Mouse (Mus musculus): Measurements from ENCODE around the gene Slc38a3.

The Slc38a3 gene

GRCm38 (mm10) chr9:107669480-107669945 lies at the start of gene Slc38a3:
Gene Slc38a3, minus strand, starts transcription at chr9:107669530.
- no peak for DNase-seq

DNA sequence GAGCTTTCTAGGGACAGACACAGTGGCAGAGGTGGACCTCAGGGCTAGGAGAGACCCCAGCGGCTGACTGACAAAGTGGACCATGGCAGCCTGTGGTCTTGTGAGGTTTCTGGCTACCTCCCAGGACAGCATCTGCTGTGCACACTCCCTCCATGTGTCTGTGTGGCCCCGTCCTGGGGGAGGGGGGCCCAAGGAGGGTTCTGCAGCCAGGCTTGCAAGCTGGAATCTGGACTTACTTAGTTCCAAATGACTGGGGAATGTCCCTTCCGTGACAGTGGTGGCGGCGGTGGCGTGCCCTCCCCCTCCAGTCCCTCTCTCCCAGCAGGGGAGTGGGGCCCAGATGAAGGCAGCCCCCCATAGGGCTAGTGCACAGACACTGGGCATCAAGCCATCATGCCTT lies 47.6 kb upstream of the Slc38a3 start:
- DNase-seq, result peak; percentile 35

GRCm38 (mm10) chr9:107715632-107716031 lies 46.3 kb upstream of the Slc38a3 start:
- peak; percentile 71 for DNase-seq

DNA sequence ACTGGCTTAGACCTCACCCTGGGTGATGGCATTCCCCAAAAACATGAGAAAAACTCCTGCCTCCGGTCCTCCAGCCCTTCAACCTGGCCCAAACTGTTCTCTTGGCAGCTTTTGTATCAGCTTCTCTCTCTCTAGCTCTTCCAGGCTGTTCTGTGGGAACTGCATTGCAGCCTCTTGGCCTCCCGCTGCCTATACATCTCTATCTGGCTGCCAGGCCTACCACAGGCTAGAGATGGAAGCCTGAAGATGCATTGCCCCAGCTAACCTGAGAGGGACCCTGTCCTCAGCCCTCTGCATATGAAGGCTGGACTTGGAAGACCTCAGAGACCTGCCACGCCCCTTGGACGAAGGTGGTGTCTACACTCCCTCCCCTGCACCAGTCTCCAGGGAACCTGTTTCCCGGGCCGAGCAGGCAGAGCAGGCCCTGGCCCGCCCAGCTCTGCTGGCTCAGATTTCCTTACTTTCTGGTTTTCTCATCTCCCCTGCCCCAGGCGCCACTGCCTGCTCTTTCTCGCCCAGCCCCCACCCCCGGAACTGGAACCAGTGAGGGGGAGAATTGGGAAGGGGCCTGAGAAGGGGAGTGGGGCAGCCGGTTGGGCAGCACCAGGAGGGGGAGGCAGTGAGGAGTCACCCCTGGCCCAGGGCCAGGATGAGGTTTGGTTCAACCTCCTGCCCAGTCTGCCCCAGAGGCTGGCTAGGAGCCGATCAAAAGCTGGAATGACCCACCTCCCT lies 45.1 kb upstream of the Slc38a3 start:
- DNase-seq, result peak; percentile 76

DNA sequence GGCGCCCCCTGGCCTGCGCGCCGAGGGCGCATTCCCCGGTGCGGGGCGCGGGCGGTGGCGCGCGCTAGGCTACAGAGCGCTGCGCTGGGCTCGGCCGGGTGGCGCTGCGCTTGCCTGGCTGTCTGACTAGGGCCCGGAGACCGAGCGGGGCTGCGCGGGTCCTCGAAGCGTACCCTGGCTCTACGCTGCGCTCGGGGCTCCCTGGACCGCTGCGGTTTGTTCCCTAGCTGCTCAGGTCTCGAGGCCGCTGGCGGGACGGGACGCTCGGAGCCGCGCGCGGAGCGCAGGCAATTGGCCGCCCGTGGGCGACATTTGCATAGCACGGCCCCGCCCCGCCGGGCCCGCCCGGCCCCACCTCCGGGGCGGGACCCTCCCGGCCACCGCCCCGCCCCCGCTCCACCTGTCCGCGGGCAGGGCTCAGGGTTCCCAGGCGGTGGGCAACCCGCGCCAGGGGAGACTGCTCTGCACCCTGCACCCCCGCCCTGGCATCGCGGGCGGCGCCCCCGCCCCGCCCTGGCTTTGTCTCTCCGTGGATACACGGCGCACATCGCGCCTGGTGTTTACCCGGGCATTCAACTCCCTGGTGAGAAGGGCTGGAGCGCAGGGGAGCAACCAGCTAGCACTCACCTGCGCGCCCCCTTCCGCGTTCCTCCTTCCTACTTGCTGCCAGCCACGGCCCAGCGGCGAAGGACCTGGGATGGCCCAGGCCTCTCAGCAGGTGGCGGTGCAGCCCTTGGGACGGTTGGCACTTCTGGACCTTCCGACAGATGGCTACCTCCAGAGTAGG lies 40.6 kb upstream of the Slc38a3 start, which contains the start of gene Sema3f:
Gene Sema3f, minus strand, starts transcription at position 779 of the 787 bp plus-strand sequence.
- peak; percentile 88 for DNase-seq

DNA sequence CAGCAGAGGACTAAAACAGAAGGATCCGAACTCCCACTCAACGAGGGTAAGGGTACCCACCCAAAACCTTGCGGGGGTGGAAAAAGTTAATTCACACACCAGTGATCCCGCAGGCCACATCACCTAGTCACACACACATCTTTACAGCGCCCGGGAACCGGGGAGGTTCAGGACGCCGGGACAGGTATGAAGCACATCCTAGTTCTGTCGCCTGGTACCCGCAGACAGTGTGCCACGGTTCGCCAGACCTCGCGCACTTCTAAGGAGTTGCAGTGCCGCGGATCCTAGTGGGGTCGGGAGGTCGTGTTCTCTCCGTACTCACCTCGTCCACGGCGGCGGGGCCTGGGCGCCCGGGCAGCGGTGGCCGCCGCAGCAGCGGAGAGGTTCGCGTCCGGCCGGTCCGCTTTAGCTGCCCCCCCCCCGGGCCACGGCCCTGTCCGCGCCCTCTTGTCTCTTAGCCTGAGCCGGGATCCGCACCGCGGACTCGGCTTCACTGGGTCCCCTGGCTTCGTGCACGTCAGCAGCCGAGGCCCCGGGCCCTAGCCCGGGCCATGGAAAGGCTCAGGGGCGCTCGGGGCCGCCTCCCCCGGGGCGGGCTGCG lies 39.9 kb upstream of the Slc38a3 start:
- DNase-seq, result peak; percentile 39

GRCm38 (mm10) chr9:107708439-107709095 lies 39.2 kb upstream of the Slc38a3 start:
- peak; percentile 52 for DNase-seq

DNA sequence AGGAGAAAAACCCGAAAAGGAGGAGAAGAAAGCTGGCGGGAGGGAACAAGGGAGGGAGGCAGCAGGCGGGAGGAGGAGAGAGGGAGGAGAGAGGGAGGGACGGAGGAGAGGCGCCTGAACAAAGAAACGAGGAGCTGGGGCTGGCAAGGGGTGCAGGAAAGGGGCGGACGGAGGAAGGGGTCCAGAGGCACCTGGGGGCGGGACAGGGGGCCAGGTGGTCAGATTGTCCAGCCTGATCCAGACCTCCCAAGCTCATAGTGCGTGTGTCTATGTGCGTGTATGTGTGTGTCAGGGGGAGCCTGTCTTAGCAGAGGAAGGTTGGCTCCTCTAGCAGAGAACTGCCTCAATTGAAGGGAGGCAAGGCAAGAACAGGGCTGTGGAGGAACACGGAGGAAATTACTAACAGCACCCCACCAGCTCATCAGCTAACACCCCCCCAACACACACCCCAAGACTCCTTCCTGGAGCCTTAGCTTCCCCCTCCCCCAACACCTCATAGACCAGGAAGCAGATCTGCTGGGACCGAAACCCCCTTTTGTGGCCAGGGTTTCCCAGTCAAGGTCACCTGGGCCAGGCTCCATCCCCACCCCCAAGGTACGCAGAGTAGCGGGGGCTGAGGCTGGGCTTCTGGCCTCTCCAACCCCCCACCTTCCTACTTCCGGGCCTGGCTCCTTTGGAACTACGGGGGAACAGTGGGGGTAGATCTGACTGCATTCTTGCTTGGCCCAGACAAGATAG lies 38.5 kb upstream of the Slc38a3 start:
- peak; percentile 54 for DNase-seq

DNA sequence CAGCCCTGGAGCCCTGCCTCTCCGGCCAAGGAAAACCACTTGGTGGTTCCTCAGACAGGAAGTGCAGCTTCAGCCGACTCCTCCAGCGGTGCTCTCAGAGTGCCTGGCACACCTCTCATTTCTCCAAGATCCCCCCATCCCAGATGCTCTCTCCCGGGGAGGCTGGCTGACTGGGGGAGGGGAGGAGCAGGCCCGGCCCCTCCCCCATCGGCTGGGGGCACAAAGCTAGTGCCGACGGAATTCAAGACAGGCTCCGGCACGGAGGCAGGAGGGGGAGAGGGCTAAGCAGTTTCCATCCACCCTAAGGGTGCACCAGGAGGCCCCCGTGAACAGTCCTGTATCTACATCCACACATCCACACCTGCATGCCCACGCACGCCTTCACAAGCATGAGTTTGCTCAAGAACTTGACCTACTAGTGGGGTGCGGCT lies 37.5 kb upstream of the Slc38a3 start:
- no peak for DNase-seq

GRCm38 (mm10) chr9:107703337-107704122 lies 34.2 kb upstream of the Slc38a3 start:
- peak; percentile 56 for DNase-seq

GRCm38 (mm10) chr9:107702606-107703185 lies 33.4 kb upstream of the Slc38a3 start:
- no peak for DNase-seq

DNA sequence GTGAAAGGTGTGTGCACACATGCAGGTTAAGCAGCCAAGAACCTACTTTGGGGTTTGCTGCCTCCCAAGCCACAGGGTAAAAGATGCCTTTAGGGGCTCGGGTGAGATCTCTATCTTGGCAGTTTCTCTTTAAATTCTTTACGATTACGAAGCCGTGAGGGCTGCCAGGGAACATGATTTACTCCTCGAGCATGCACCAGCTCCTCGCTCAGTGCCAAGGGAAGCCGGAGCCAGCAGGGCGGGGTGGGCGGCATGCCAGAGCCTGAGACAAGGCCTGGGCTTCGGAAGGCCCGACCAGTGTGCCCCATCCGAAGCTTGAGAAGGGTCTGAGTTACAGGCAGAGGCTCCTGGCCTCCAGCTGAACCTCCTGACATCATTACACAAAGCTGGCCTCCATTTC lies 32.3 kb upstream of the Slc38a3 start:
- peak; percentile 88 for DNase-seq

DNA sequence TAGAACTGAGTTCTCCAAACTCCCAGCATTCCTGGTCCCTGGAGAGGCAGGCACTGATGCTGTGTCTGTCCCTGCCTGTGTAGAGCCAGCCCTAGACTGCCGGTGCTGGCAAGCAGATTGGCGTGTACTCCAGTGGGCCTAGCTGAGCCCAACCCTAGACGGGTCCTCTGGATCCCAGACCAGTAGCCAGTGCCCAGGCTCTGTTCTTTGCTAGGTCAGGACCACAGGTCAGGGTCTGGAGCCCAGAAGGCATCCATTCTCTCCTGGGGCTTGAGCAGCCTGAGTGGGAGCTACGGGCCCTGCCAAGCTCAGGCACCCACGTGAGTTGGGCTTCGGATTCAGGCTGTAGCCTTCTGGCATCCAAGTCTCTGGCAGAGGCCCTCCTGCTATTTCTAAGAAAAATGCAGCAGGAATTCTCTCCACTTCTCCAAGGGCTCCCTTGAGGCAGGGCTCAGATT lies 30.8 kb upstream of the Slc38a3 start:
- no peak for DNase-seq

DNA sequence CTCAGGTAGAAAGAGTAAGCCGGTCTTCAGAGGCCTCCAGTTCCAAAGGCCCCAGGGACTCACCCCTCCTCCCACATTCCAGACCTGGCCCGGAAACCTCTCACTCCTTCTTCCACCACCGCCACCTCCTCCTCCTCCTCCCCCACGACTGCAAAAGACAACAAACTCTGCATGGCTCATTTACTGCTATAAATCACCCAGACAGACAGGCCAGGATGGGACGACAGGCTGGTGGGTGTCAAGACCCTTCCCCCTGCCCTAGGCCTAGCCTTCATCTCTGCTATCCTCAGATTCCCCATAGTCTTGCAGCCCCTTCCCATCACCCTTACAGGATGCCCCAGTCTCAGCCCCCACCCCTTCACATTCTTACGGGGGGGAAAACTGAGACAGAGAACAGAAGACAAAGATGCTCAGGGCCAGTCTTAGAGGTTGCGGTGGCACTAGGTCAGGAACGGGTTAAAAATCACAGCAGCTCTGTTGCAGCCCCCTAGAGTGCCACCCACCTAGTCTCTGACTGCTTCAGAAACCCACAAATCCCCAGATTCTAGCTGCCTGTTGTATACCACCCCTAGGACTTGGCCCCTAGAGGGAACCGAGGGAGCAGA lies 30.1 kb upstream of the Slc38a3 start:
- no peak for DNase-seq

DNA sequence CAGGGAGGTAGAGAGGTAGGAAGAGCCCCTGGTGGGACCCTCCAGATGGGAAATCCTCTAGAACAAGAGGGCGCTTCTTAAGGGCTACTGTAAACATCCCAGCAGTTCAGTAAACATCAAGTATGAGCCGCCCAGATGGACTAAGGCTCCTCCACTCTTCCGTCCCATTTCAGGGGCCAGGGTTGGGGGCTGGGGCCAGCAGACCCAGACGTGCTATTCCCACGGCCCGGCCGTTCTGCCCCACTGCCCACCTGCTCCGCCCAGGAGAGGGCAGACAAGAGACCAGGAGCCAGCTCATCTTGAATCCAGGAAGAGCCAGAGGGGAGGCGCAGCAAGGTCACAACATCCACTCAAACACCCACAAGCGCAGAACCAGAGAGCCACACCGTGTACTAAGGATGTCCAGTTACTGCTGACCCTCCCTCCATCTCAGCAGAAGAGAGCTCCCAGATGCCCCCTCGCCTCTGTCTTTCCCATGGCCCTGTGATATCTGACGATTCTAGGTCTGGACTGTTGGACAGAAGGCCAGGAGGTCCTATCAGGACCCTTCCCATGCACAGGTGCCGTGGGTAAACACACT lies 29.4 kb upstream of the Slc38a3 start:
- DNase-seq, result no peak

- DNase-seq, result no peak
Measured at GRCm38 (mm10) chr9:107697811-107698521, 28.6 kb upstream of the Slc38a3 start.

DNA sequence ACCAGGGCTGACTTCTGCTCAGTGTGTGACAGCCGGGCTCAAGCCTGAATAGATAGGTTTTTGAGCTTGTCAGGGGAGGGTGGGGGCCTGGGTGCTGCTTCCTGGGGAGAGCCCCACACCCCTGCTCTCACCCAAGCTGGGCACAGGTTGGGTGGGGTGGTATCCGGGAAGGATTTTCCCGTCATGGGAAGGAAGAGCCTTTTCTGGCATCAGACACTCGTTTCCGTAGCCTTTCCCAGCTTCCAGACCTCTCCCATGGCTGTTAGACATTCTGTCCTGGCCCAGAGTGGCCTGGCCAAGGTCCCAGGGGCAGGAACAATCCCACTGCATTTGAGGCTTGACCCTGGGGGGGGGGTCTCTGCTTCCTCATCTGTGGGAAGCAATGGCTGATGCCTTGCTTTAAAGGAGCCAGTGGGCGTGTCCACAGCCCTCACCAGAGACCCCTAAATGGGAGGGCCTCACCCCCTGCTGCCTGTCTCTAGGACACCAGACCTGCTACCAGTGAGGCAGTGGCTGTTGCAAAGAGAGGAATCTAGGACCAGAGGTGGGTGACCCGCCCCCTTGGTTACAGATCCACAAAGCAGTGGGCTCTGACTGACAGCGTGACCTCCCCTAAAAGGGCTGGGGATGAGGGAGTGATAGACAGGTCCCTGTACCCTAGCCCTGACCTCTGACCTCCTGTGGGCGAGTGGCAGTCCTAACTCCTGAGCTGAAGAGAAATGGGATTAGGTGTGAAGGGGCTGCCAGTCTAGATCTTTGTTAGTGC lies 27.7 kb upstream of the Slc38a3 start:
- no peak for DNase-seq

- no peak for DNase-seq
Measured at GRCm38 (mm10) chr9:107696106-107696479, 26.8 kb upstream of the Slc38a3 start.

Measured in cerebellum, adult 11-12 months (tissue).